Mouse (Mus musculus) embryonic facial prominence, embryonic 15.5 days (tissue): ENCODE results near the gene Teddm1a. TPM values are rescaled to one million over a fixed set of nuclear protein-coding genes. Genes with fewer than 3 reads are reported as not detected.

Experiments used
- ATAC-seq: fragments of 200-750 bp; cut with Nextera tagmentation; 2 replicates; pipeline ENCODE4 v1.8.0; 2017; ENCODE audit warnings: low read depth, moderate TSS enrichment; ENCODE audit not compliant: insufficient number of reproducible peaks, low FRiP score, low TSS enrichment
- H3K27ac ChIP-seq: fragments of 300-500 bp; sonication (generic); replicated peaks from 2 replicates; pipeline ENCODE4 v1.5.1; 2015; ENCODE audit warnings: mild to moderate bottlenecking, inconsistent platforms
- H3K27me3 ChIP-seq: fragments of 300-500 bp; sonication (generic); 2 replicates; pipeline ENCODE4 v1.6.1; 2015; ENCODE audit warnings: inconsistent platforms
- H3K36me3 ChIP-seq: fragments of 300-500 bp; sonication (generic); 2 replicates; pipeline ENCODE4 v1.6.1; 2015; ENCODE audit warnings: mild to moderate bottlenecking, inconsistent platforms
- H3K4me1 ChIP-seq: fragments of 300-500 bp; sonication (generic); 2 replicates; pipeline ENCODE4 v1.6.1; 2015; ENCODE audit warnings: inconsistent platforms
- H3K4me2 ChIP-seq: fragments of 300-500 bp; sonication (generic); replicated peaks from 2 replicates; pipeline ENCODE4 v1.6.1; 2015; ENCODE audit warnings: mild to moderate bottlenecking, inconsistent platforms
- H3K4me3 ChIP-seq: fragments of 300-500 bp; sonication (generic); replicated peaks from 2 replicates; pipeline ENCODE4 v1.5.1; 2015; ENCODE audit warnings: mild to moderate bottlenecking, inconsistent platforms
- H3K9ac ChIP-seq: fragments of 300-500 bp; sonication (generic); 2 replicates; pipeline ENCODE4 v1.6.1; 2015; ENCODE audit warnings: inconsistent platforms
- H3K9me3 ChIP-seq: fragments of 300-500 bp; sonication (generic); replicated peaks from 2 replicates; pipeline ENCODE4 v1.6.1; 2016; ENCODE audit warnings: inconsistent platforms
- WGBS: fragments of 180-500 bp; shearing (Covaris S2); methylation state at CpG from one replicate; pipeline ENCODE4 v1.1.7; 2015; 5-methylcytosine and 5-hydroxymethylcytosine counted together
- polyA plus RNA-seq: library from polyadenylated mRNA; unstranded; fragments of >200 nt; fragmentation: Nextera tagmentation; extraction: Ambion mirVana; gene quantifications from 2 replicates; pipeline ENCODE4 v1.2.1, GENCODE M21; 2015

Gene Teddm1a
- polyA plus RNA-seq, 1 experiment from 2014 or later, result not detected

GRCm38 (mm10) chr1:153908208-153908607 is 16.7 kb downstream of the Teddm1a start:
- 89% methylated on average over 6 of the region's 6 CpGs for WGBS
- 0 out of 2 replicates have a peak, but pooled peaks cover 1% of the 10 kb centered on the region for H3K4me1 ChIP-seq
- H3K4me3 ChIP-seq, result no peak overlapping the region
- peaks cover 65% of the 10 kb centered on the region for H3K36me3 ChIP-seq
- no peaks in the 10 kb centered on the region for H3K27me3 ChIP-seq
- H3K4me2 ChIP-seq, result no peak overlapping the region
- no peak overlapping the region for H3K9ac ChIP-seq
- no peak overlapping the region for H3K27ac ChIP-seq
- no peaks in the 10 kb centered on the region for H3K9me3 ChIP-seq
- ATAC-seq, result no peak

- ATAC-seq, result no peak
- WGBS, result 83% methylated on average over 4 of the region's 4 CpGs
- Histone ChIP-seq H3K9ac (no peak overlapping the region), H3K27me3 (no peaks in the 10 kb centered on the region), H3K4me1 (no peaks in the 10 kb centered on the region), H3K9me3 (no peaks in the 10 kb centered on the region), H3K4me2 (no peak overlapping the region), H3K36me3 (peaks cover 60% of the 10 kb centered on the region), H3K27ac (no peak overlapping the region), H3K4me3 (no peak overlapping the region)
Measured at GRCm38 (mm10) chr1:153908741-153909140, 17.2 kb downstream of the Teddm1a start.

GRCm38 (mm10) chr1:153909213-153909962 is 17.8 kb downstream of the Teddm1a start:
- H3K27ac ChIP-seq, result no peak overlapping the region
- H3K36me3 ChIP-seq, result peaks cover 53% of the 10 kb centered on the region
- ATAC-seq, result no peak
- H3K4me3 ChIP-seq, result no peak overlapping the region
- H3K27me3 ChIP-seq, result no peaks in the 10 kb centered on the region
- H3K4me1 ChIP-seq, result no peaks in the 10 kb centered on the region
- 77% methylated on average over 10 of the region's 10 CpGs for WGBS
- no peak overlapping the region for H3K4me2 ChIP-seq
- H3K9ac ChIP-seq, result no peak overlapping the region
- H3K9me3 ChIP-seq, result no peaks in the 10 kb centered on the region

- WGBS, result 82% methylated on average over 9 of the region's 9 CpGs
- H3K36me3 ChIP-seq, result peaks cover 48% of the 10 kb centered on the region
- no peak overlapping the region for H3K27ac ChIP-seq
Measured at GRCm38 (mm10) chr1:153909963-153910291, 18.4 kb downstream of the Teddm1a start.

GRCm38 (mm10) chr1:153910423-153910822 is 18.9 kb downstream of the Teddm1a start:
- H3K27ac ChIP-seq, result no peak overlapping the region
- H3K4me2 ChIP-seq, result no peak overlapping the region
- ATAC-seq, result no peak
- H3K9ac ChIP-seq, result no peak overlapping the region
- H3K4me3 ChIP-seq, result no peak overlapping the region
- no peaks in the 10 kb centered on the region for H3K4me1 ChIP-seq
- peaks cover 44% of the 10 kb centered on the region for H3K36me3 ChIP-seq
- WGBS, result 84% methylated on average over 5 of the region's 5 CpGs
- H3K9me3 ChIP-seq, result no peaks in the 10 kb centered on the region
- no peaks in the 10 kb centered on the region for H3K27me3 ChIP-seq

More at GRCm38 (mm10) chr1:153909963-153910291, 18.4 kb downstream of the Teddm1a start:
- no peak overlapping the region for H3K4me3 ChIP-seq
- no peaks in the 10 kb centered on the region for H3K27me3 ChIP-seq
- H3K9me3 ChIP-seq, result no peaks in the 10 kb centered on the region
- H3K4me1 ChIP-seq, result no peaks in the 10 kb centered on the region
- H3K4me2 ChIP-seq, result no peak overlapping the region
- no peak for ATAC-seq
- no peak overlapping the region for H3K9ac ChIP-seq

GRCm38 (mm10) chr1:153911276-153911795 is 19.8 kb downstream of the Teddm1a start:
- 78% methylated on average over 6 of the region's 6 CpGs for WGBS
- H3K27me3 ChIP-seq, result no peaks in the 10 kb centered on the region
- no peaks in the 10 kb centered on the region for H3K9me3 ChIP-seq
- H3K9ac ChIP-seq, result no peak overlapping the region
- H3K4me2 ChIP-seq, result no peak overlapping the region
- no peak overlapping the region for H3K4me3 ChIP-seq
- H3K36me3 ChIP-seq, result peaks cover 35% of the 10 kb centered on the region
- H3K27ac ChIP-seq, result no peak overlapping the region
- no peak for ATAC-seq
- H3K4me1 ChIP-seq, result no peaks in the 10 kb centered on the region

GRCm38 (mm10) chr1:153913869-153914268 is 22.3 kb downstream of the Teddm1a start:
- Histone ChIP-seq H3K9me3 (no peaks in the 10 kb centered on the region), H3K36me3 (peaks cover 10% of the 10 kb centered on the region; the same call in 1 of the 2 replicates), H3K9ac (no peak overlapping the region), H3K4me1 (no peaks in the 10 kb centered on the region), H3K27ac (no peak overlapping the region), H3K27me3 (no peaks in the 10 kb centered on the region), H3K4me2 (no peak overlapping the region), H3K4me3 (no peak overlapping the region)
- ATAC-seq, result no peak
- WGBS, result 71% methylated on average over 3 of the region's 3 CpGs

- H3K27ac ChIP-seq, result no peak overlapping the region
- H3K36me3 ChIP-seq, result no peaks in the 10 kb centered on the region
- H3K9ac ChIP-seq, result no peak overlapping the region
- no peak for ATAC-seq
- H3K27me3 ChIP-seq, result no peaks in the 10 kb centered on the region
- no peaks in the 10 kb centered on the region for H3K9me3 ChIP-seq
- H3K4me3 ChIP-seq, result no peak overlapping the region
- no peaks in the 10 kb centered on the region for H3K4me1 ChIP-seq
- H3K4me2 ChIP-seq, result no peak overlapping the region
- 82% methylated on average over 3 of the region's 3 CpGs for WGBS
Measured at GRCm38 (mm10) chr1:153918521-153919206, 27.1 kb downstream of the Teddm1a start.

GRCm38 (mm10) chr1:153921642-153922041 is 30.1 kb downstream of the Teddm1a start:
- Histone ChIP-seq H3K27ac (no peak overlapping the region), H3K4me2 (no peak overlapping the region), H3K27me3 (no peaks in the 10 kb centered on the region), H3K9ac (no peak overlapping the region), H3K9me3 (no peaks in the 10 kb centered on the region), H3K4me1 (no peaks in the 10 kb centered on the region), H3K36me3 (no peaks in the 10 kb centered on the region), H3K4me3 (no peak overlapping the region)
- WGBS, result 96% methylated on average over 3 of the region's 3 CpGs
- ATAC-seq, result no peak

- no peaks in the 10 kb centered on the region for H3K27me3 ChIP-seq
- H3K36me3 ChIP-seq, result no peaks in the 10 kb centered on the region
- no peaks in the 10 kb centered on the region for H3K9me3 ChIP-seq
- H3K4me2 ChIP-seq, result no peak overlapping the region
- no peak overlapping the region for H3K27ac ChIP-seq
- no peaks in the 10 kb centered on the region for H3K4me1 ChIP-seq
- ATAC-seq, result no peak
- 31% methylated on average over 5 of the region's 5 CpGs for WGBS
- H3K9ac ChIP-seq, result no peak overlapping the region
- no peak overlapping the region for H3K4me3 ChIP-seq
Measured at GRCm38 (mm10) chr1:153922571-153923021, 31.1 kb downstream of the Teddm1a start.

GRCm38 (mm10) chr1:153924395-153925385 is 33.1 kb downstream of the Teddm1a start:
- H3K27ac ChIP-seq, result no peak overlapping the region
- no peaks in the 10 kb centered on the region for H3K4me1 ChIP-seq
- 76% methylated on average over 6 of the region's 6 CpGs for WGBS
- no peaks in the 10 kb centered on the region for H3K9me3 ChIP-seq
- no peaks in the 10 kb centered on the region for H3K27me3 ChIP-seq
- no peak overlapping the region for H3K4me2 ChIP-seq
- no peaks in the 10 kb centered on the region for H3K36me3 ChIP-seq
- H3K4me3 ChIP-seq, result no peak overlapping the region
- no peak overlapping the region for H3K9ac ChIP-seq
- ATAC-seq, result no peak
